Comparison of ENCODE assay signal across 18 mouse cellular contexts in the genomic region with DNA sequence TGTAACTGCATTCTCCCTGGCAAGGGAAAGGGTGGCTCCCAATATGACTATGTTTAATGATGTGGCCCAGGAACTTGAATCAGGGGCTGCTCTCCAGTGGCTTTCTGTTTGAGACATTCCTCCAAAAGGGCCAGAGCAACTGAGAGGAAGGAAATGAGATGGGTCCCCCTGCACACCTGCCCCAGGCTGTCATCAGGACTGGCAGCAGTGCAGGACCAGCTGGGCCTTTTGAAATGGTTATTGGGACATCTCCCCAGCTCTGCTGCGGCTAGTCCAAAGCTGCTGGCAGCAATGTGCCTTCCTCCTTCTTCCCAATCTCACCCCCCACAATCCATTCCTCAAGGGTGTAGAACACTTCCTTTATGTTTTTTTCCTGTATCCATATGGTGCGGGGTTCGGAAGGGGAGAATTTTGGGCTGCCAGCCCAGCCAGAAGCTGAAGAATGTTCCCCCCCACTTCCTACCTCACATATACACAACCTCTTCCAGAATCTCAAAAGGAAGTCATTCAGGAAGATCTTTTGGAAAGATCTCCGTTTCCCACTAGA.
DNase-seq lines count a peak whose midpoint lies in the region; ATAC-seq and TF ChIP-seq lines count a peak whose summit lies in the region.
"Had no signal": no experiment of that assay in that cellular context is flagged by ENCODE, and none has a peak within 500 bp of the region (broad histone marks: within the 10 kb centered on the region; RNA-seq: fewer than 3 reads in every experiment).

No protein-coding gene starts in this region.

- no peak overlapping the region for H3K4me3 ChIP-seq in gastrocnemius, adult 2 months
- no peak overlapping the region for H3K4me3 ChIP-seq in limb, embryonic 14.5 days (replicated peaks; ENCODE audit: low read length)
- H3K4me3 ChIP-seq in limb, embryonic 10.5 days: no peak overlapping the region
- H3K4me3 ChIP-seq: heart, adult 2 months; heart, embryonic 15.5 days; hindbrain, embryonic 10.5 days had no signal

- no peak overlapping the region for H3K27ac ChIP-seq in gastrocnemius, adult 2 months
- no peak overlapping the region for H3K27ac ChIP-seq in limb, embryonic 14.5 days (replicated peaks; ENCODE audit: low read depth, low read length)
- no peak overlapping the region for H3K27ac ChIP-seq in limb, embryonic 10.5 days
- H3K27ac ChIP-seq: heart, adult 2 months; heart, embryonic 15.5 days; hindbrain, embryonic 10.5 days; liver, embryonic 14.5 days had no signal

- H3K4me1 ChIP-seq in limb, embryonic 14.5 days (ENCODE audit: control insufficient read depth, insufficient read depth, low read length): no peaks in the 10 kb centered on the region; the same call in 1 of the 2 replicates
- peaks cover 9% of the 10 kb centered on the region; the same call in 1 of the 2 replicates for H3K4me1 ChIP-seq in limb, embryonic 10.5 days

- 68% methylated on average over 4 of the region's 4 CpGs for WGBS in limb, embryonic 14.5 days
- 94% methylated on average over 4 of the region's 4 CpGs for WGBS in limb, embryonic 10.5 days

- no peaks in the 10 kb centered on the region for H3K9me3 ChIP-seq in limb, embryonic 14.5 days (ENCODE audit: control insufficient read depth, low read length)
- no peaks in the 10 kb centered on the region for H3K9me3 ChIP-seq in limb, embryonic 10.5 days (replicated peaks)
- H3K9me3 ChIP-seq: G1E; heart, embryonic 15.5 days; hindbrain, embryonic 10.5 days had no signal

- intact Hi-C loops in gastrocnemius, adult 2 months (cut with DNase I): no loop called here
- intact Hi-C loops in left cerebral cortex, postnatal 36 days (cut with DNase I): no loop called here

- TF ChIP-seq CTCF in gastrocnemius, adult 2 months (IDR thresholded peaks at IDR 0.05): no peak

- no peaks in the 10 kb centered on the region for H3K27me3 ChIP-seq in limb, embryonic 14.5 days (ENCODE audit: control insufficient read depth, insufficient read depth, low read length)
- no peaks in the 10 kb centered on the region for H3K27me3 ChIP-seq in limb, embryonic 10.5 days (ENCODE audit: low read depth, poor library complexity, severe bottlenecking)
- H3K27me3 ChIP-seq: heart, embryonic 15.5 days had no signal

- H3K9ac ChIP-seq in limb, embryonic 14.5 days (ENCODE audit: low read depth, low read length, severe bottlenecking): no peak overlapping the region
- H3K9ac ChIP-seq: forebrain, postnatal 0 days; heart, embryonic 15.5 days; liver, embryonic 14.5 days had no signal

- no peak overlapping the region for H3K4me2 ChIP-seq in limb, embryonic 14.5 days (replicated peaks; ENCODE audit: low read depth, low read length, severe bottlenecking)
- H3K4me2 ChIP-seq: heart, embryonic 15.5 days had no signal

- peak; percentile 19 for DNase-seq in gastrocnemius, adult 2 months
- DNase-seq in gastrocnemius, postnatal 10 days: no peak
- peak; percentile 34 for DNase-seq in limb, embryonic 14.5 days (ENCODE audit: low spot score)
- no peak for DNase-seq in limb, embryonic 10.5 days (ENCODE audit: low spot score)
- peak; percentile 27 to 34 for DNase-seq in left cerebral cortex, postnatal 36 days (ENCODE audit: low spot score in 2 of 2)
- peak; percentile 60 for DNase-seq in telencephalon, adult 2 months (ENCODE audit: low read depth, low spot score)
- DNase-seq in c-Kit-positive CD71-positive TER-119-positive erythroid progenitor cells, embryonic 14.5 days (ENCODE audit: low spot score): no peak
- DNase-seq: cerebellum, adult 11 months; forebrain, postnatal 0 days; heart, adult 2 months; kidney, adult 9 months; kidney, postnatal 4 days; thymus, postnatal 36 days had no signal

- ATAC-seq in limb, embryonic 14.5 days (ENCODE audit: low FRiP score, low read depth): no peak
- ATAC-seq: forebrain, postnatal 0 days; midbrain, embryonic 16.5 days had no signal

- no peaks in the 10 kb centered on the region for H3K36me3 ChIP-seq in limb, embryonic 14.5 days (ENCODE audit: control insufficient read depth, insufficient read depth, low read length)
- H3K36me3 ChIP-seq in limb, embryonic 10.5 days: no peaks in the 10 kb centered on the region
- H3K36me3 ChIP-seq: G1E; heart, embryonic 15.5 days; hindbrain, embryonic 10.5 days had no signal

- no peak for TF ChIP-seq POLR2A in limb, embryonic 14.5 days (IDR thresholded peaks at IDR 0.05; ENCODE audit: borderline replicate concordance, extremely low read depth, insufficient read depth, insufficient read length)

Comparison
In these comparisons a context has a peak if more than half of its experiments do, and no peak if none do; other contexts are left out.
1. DNase-seq: peak in gastrocnemius, adult 2 months (single experiment), limb, embryonic 14.5 days (single experiment), left cerebral cortex, postnatal 36 days (2 of 2) and telencephalon, adult 2 months (single experiment); none in gastrocnemius, postnatal 10 days (single experiment), limb, embryonic 10.5 days (single experiment) and c-Kit-positive CD71-positive TER-119-positive erythroid progenitor cells, embryonic 14.5 days (single experiment).